Mouse (Mus musculus) ovary, postnatal 36 days (tissue): Measurements from ENCODE around the gene Wrap53.
"Not testable (repeated sequence)": the region's sequence is repeated elsewhere in the genome, so short reads cannot be mapped to it uniquely, and the experiment has no call there.

ENCODE experiments used
- DNase-seq: peaks from one replicate; pipeline ENCODE4 v3.0.0; 2022; ENCODE audit warnings: low spot score, mixed read lengths

Gene Wrap53

GRCm38 (mm10) chr11:69580091-69580514 is at the start of gene Wrap53, which contains the start of gene Trp53:
Gene Wrap53 (minus strand): TSS chr11:69580255.
Gene Trp53 (plus strand): TSS chr11:69580359.
- DNase-seq, result peak; percentile 85

- DNase-seq, result no peak
These were observed 49.7 kb upstream of the Wrap53 start for GRCm38 (mm10) chr11:69629802-69630201.

DNA sequence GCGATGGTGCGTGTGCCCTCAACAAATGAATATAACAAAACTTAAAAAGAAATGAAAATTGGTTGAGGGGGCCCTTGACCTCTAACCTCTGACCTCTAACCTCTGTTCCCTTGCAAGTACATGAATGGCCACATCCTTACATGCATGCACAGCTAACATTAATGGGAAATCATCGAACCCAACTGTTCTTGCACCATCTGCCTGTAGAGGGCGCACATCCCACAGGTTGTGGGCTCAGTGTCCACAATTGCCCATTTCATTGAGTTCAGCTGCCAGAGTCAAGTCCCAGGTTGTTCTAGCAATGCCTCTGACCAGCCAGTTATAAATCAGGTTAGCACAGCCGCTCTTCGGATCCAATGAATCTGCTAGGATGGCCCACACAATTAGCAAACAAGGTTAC is 48.2 kb upstream of the Wrap53 start:
- DNase-seq, result peak; percentile 68

GRCm38 (mm10) chr11:69624339-69624738 is 44.3 kb upstream of the Wrap53 start:
- DNase-seq, result not testable (repeated sequence)

- no peak for DNase-seq
These were observed 43.0 kb upstream of the Wrap53 start for GRCm38 (mm10) chr11:69623006-69623405.

DNA sequence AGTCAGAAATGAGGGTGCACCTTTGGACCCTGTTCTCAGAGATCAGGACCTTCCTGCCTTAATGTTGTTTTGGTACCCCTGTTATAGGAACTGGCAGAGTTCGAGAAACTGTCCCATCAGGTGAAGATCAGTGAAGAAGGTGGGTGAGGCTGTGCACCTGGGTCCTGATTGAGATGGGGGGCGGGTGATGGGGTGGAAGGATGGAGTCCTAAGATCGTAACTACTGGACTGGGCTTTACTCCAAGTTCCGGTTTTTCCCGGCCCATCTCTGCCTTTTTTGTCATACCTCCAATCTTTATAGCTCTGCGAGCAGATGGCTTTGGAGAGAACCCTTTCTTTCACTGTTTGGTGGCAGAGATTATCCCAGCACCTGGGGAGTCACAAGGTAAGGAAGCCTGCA is 42.4 kb upstream of the Wrap53 start:
- no peak for DNase-seq

DNA sequence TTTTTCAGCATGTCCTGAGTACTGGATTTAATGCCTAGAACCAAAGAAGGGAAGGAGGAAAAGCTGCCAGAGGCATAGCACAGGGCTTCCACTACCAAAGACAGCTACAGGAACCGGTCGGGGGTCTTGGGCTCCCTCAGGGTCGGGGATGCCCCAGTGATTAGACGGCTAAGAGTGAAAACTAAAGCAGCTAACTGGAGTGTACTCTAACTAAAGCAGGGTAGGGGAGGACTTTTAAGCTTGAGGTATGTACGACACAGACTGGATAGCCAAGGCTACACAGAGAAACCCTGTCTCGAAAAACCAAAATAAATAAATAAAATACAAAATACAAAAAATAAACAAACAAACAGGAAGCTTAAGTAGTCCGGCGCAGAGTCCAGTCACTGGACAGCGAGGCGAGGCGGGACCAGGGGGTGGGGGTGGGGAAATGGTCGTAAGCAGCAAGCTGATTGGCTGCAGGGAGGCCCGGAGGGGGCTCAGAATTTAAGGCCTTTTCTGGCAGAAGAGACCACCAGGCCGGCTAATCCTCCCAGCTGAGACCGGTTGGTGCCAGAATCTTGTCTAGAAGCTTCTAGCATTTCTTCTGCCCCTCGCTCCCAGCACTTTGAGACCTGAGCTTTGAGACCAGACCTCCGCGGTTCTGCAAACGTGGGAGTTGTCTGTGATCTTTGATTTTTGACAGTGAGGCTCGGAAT is 41.7 kb upstream of the Wrap53 start, which contains the start of gene Sat2:
TSS of gene Sat2 (plus strand) at position 454 of the 698 bp plus-strand sequence.
- peak; percentile 59 for DNase-seq

- DNase-seq, result peak; percentile 29
These were observed 40.5 kb upstream of the Wrap53 start for GRCm38 (mm10) chr11:69620394-69621081.

DNA sequence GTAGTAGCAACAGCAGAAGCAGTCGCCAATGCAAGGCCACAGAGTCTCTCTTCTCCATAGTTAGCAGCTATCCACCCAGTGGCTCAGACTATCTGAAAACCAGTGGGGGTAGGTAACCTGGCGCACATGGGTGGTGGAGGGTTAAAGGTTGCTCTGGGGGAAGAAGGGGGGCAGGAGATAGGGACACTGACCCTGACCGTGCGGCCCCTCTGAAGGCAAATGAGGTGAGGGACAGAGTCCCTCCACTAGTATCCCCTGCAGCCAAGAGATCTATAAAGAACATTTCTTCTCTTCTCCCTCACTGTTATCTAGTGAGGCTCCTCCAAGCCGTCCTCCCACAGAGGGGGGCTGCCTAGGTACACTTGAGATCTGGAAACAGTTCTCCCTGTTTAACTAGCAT is 37.8 kb upstream of the Wrap53 start, which contains the start of gene Shbg:
TSS of gene Shbg (minus strand) at position 101 of the 400 bp plus-strand sequence.
- DNase-seq, result no peak

- DNase-seq, result no peak
These were observed 36.7 kb upstream of the Wrap53 start for GRCm38 (mm10) chr11:69616781-69617180.

GRCm38 (mm10) chr11:69614257-69614588 is 34.2 kb upstream of the Wrap53 start:
- not testable (repeated sequence) for DNase-seq

DNA sequence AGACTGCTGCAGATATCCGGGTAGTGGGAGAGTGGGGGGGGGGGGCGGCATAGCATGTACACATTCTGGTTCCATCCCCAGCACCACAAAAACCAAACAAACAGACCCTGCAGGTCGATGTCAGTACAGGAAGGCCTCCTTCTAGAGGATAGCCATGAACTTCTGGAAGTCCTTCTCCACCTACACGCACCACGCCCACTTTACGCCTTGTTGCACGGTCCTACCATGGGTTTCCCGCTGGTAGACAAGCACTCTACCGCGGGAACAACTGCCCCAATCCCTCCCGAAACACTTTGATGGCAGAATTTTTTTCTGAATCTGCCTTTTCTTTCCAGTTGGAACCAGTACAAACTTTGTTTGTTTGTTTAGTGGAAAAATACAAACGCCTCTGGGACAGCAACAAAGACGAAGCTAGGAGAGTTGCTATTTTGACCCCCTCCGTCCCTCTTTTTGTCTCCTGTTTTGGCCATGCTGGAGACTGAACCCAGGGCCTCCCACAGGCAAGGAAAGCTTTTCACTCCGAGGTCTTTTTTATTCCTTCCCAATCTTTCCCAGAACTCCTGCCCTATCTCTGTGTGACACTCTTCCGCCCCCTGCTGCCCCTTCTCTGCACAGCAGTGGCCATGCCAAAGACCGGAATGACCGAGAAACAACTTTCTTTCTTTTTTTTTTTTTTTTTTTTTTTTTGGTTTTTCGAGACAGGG is 33.6 kb upstream of the Wrap53 start:
- DNase-seq, result peak; percentile 89

DNA sequence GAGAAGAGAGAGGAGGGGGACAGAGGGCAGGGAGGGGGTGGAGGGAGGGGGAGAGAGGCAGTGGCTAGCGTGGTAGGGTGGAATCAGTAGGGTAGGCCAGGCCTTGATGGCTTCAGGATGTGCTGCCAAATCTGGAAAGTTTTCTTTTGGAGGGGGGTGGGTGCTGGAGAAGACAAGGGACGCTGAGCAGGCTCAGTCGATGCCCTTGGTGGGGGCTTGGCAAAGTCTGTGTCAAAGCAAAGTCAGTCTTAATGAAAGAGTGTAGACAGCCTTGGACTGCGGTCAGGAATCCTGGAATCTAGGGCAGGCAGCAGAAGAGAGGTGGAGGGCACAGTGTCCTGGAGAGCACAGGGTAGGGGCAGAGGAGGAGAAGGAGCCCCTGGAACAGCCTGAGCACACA is 30.8 kb upstream of the Wrap53 start:
- no peak for DNase-seq

DNA sequence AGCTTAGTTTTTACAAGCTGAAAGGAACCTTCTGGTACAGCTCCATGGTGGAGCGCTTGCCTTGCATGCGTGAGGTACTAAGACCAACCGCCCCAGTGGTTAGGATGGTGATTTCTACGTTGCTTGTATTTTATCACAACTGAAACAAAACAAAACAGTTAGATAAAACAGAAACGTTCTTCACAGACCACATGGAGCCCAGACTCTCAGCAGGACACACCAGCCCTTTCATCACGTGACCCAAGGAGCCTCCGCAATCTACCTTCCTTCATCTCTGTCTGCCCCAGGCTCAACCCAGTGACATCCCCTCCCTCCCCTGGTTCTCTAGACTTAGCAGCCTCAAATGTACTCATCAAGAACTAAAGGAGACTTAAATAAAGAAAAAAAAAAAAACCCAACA is 29.4 kb upstream of the Wrap53 start:
- no peak for DNase-seq

DNA sequence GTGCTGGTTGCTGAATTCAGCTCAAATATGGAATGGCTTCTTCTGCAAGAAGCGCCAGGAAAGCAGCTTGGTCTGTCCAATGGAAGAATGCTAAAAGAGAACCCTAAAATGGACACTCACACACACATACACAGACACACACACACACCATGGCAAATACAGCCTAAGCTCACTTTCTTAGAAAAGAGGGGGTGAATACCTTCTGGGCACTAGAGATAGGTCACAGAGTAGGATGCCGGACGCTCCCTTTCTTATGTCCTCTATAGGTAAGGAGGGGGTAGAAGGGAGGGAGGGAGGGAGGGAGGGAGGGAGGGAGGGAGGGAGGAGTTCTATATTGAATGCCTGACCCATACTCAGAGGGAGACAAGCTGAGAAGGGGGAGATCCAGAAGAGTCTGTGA is 28.5 kb upstream of the Wrap53 start:
- DNase-seq, result no peak

DNA sequence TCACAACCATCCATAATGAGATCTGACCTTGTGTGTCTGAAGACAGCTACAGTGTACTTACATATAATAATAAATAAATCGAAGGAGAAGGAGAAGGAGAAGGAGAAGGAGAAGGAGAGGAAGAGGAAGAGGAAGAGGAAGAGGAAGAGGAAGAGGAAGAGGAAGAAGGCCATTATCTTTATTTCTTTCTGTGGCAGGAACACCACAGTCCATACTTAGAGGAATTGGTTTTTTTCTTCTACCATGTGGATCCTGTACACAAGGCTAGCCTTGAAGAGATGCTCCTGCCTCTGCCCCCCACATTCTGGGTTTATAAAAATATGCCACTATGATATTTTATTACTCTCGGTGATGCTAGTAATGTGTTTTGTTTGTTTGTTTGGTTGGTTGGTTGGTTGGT is 26.8 kb upstream of the Wrap53 start:
- no peak for DNase-seq

DNA sequence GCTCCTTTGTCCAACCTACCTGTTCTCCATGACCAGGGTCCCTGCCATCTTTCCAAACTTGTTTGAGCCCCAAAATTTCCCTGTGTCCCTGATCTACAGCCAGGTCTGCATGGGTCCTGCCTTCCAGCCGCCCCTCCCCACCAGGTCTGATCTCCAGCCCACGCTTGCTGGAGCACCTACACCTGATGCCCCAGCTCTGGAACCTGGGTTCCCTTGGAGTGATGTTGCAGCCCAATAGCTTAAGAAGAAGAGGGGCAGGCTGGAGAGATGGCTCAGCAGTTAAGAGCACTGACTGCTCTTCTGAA is 26.4 kb upstream of the Wrap53 start:
- DNase-seq, result no peak

DNA sequence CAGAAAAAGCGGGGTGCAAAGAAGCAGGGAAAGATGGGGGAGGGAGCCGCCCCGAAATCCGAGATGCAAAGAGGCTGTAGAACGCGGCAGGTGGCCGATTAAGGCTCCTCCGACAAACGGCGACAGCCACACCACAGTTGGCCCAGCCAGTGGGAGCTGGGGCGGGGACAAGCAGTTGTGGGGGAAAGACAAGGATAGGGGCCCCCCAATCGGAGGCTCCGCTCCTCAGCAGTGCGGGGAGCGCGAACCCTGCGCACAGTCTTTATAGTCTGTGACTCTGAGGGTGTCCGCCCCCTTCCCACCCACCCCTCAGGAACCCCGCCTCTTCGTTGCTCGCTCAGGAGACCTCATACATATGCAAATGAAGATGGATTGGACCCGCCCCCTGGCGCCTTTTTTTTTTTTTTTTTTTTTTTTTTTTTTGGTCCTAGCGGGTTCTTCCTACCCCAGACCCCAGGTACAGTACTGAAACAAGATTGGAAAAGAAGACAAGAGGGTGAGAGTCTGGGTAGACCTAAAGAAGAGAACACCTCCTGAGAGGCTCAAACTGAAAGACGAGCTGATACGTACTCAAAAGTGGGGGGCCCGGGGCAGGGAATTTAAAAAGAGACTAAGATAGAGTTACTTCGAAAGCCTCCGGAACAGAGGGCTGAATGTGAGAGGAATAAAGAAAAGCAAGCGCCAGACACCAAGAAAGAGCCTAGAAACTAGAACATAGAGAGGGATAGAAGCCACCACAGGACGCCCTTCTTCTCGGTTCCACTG is 25.9 kb upstream of the Wrap53 start, which contains the start of gene Atp1b2:
TSS of gene Atp1b2 (minus strand) at position 217 of the 765 bp plus-strand sequence.
- peak; percentile 86 for DNase-seq

DNA sequence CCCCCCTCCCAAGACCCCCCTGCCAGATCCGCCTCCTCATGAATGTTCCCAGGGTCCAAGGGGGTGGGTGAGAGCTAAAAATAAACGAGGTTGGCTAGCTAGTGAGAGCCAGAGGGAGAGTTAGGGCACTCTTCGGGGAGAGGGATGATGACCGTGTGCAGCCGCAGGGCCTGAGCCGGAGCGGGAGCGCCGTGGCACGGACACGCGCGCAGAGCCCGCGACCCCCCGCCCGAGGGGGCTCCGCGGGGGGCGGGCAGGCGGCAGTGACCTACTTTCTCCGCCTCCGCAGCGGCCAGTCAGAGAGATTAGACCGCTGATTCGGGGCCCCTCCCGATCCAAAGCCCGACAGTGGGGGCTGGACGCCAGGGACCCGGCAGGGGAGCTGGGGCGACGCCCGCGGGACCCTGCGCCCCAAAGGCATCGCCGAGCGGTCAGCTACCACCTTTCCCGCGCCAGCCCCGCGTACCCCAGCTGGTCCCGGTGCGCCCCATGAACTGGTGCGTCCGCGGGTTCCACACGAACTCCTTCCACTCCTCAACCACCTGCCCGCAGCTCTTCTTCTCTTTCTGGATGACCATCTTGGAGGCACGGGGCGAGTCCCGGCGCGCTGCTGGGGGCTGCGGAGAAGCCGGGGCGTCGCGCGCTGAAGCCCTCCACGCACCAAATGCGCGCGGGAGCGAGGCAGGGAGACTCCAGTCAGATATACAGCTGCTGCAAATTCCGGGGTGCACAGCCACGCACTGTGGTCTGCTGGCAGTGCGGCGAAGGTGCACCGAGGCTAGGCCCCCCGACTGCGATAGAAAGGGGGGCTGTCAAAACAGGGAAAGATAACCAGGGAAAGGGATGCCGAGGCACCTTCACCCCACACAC is 25.0 kb upstream of the Wrap53 start:
- peak; percentile 47 for DNase-seq

- DNase-seq, result no peak
These were observed 24.3 kb upstream of the Wrap53 start for GRCm38 (mm10) chr11:69604347-69604746.

GRCm38 (mm10) chr11:69603516-69603915 is 23.5 kb upstream of the Wrap53 start:
- DNase-seq, result no peak
